Mouse (Mus musculus): ENCODE results near the gene Park7. TPM values are rescaled to one million over a fixed set of nuclear protein-coding genes. Genes with fewer than 3 reads are reported as not detected.

Park7 gene
- polyA plus RNA-seq, 1 experiment: 312 TPM

DNA sequence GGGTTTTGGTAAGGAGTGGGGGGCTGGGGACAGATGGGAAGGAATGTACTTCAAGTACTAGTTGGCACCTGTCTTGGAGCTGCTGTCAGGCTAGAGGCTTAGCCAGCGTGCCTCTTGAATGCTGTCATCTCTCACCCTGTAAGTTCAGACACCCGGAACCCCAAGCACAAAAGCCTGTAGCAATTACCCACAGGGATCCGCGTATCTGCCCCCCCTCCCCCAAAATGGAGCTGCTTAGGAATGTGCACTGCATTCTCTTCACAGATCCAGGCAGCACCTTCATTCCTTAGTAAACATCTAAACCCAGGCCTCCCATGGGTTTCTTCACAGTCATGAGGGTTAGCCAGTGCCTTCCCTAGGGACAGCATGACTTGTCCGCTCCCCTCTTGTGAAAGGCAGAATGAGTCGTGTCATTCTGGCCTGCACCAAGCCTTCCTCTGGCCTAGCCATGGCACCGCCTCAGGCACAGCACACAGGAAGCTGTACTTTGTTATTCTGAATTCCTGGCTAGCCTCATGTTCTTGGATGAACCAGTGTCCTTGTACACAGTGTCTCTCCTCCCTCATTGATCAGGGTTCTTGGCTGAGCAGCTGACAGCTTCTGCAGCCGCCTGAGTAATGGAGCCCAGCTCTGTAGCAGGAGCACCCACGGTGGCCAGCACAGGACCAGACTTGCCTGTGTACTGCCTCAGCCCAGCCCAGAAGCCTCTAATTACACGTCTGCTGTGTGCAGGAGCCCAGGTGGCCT is 42.7 kb downstream of the Park7 start:
- H3K36me3 ChIP-seq (ENCODE audit: control insufficient read depth, insufficient read depth): peaks cover 23% of the 10 kb centered on the region
- peak overlapping the region; percentile 30 for H3K4me2 ChIP-seq (ENCODE audit: low read depth)
- no peaks in the 10 kb centered on the region for H3K27me3 ChIP-seq (ENCODE audit: control insufficient read depth, insufficient read depth, insufficient read length)
- TF ChIP-seq POLR2AphosphoS2 (IDR thresholded peaks at IDR 0.05; ENCODE audit: insufficient read length, low read depth): peak; percentile 47
- TF ChIP-seq MYOG (IDR thresholded peaks at IDR 0.05; ENCODE audit: control insufficient read depth in 1 of 3, insufficient read depth in 1 of 3, insufficient read length in 2 of 3, low read depth in 2 of 3): peak in 1 of 3 experiments; percentile 48
- TF ChIP-seq MYOD1 (IDR thresholded peaks at IDR 0.05; ENCODE audit: control insufficient read depth in 1 of 3, insufficient read length in 2 of 3, low read depth in 2 of 3): peak in 2 of 3 experiments; percentile 53 to 58
- TF ChIP-seq USF1 (IDR thresholded peaks at IDR 0.05; ENCODE audit: low read depth): no peak
- peak; percentile 4 for TF ChIP-seq POLR2A (IDR thresholded peaks at IDR 0.05; ENCODE audit: insufficient read length, low read depth)
- peaks cover 8% of the 10 kb centered on the region for H3K79me2 ChIP-seq (ENCODE audit: control insufficient read depth, insufficient read depth)
- H3K4me3 ChIP-seq: no peak overlapping the region
- H3ac ChIP-seq (ENCODE audit: control insufficient read depth, insufficient read length): no peak overlapping the region

DNA sequence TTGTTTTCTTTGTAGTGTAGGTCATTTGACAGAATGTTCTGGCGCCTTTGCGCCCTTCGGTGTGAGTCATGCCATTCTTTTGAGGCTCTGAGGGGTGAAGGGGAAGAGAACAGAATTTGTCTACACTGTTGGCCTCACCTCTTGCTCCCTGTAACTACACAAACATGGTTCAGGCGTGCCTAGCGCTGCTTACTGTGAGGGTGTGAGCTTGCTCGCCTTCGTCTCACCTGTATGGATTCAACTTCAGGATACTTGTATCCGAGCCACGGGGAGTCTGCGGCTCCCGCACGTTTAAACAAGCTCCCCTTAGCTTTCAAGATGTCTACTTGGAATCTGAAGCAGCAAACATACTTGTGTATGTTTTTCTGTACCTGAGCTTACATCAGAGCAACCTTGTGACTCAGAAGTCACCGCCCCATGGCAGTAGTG is 43.3 kb downstream of the Park7 start:
- H3K36me3 ChIP-seq (ENCODE audit: control insufficient read depth, insufficient read depth): peaks cover 29% of the 10 kb centered on the region
- TF ChIP-seq SRF (IDR thresholded peaks at IDR 0.05; ENCODE audit: control insufficient read depth, insufficient read length, low read depth) (no peak), POLR2AphosphoS2 (IDR thresholded peaks at IDR 0.05; ENCODE audit: insufficient read length, low read depth) (no peak), MYOG (IDR thresholded peaks at IDR 0.05; ENCODE audit: control insufficient read depth in 1 of 3, insufficient read depth in 1 of 3, insufficient read length in 2 of 3, low read depth in 2 of 3) (no peak), REST (IDR thresholded peaks at IDR 0.05; ENCODE audit: insufficient read depth, insufficient read length) (no peak), MAX (IDR thresholded peaks at IDR 0.05; ENCODE audit: low read depth) (no peak), E2F4 (IDR thresholded peaks at IDR 0.05; ENCODE audit: insufficient read depth) (no peak), CEBPB (IDR thresholded peaks at IDR 0.05; ENCODE audit: insufficient read depth, poor library complexity, severe bottlenecking) (no peak), TCF12 (IDR thresholded peaks at IDR 0.05; ENCODE audit: insufficient read depth, poor library complexity, severe bottlenecking) (no peak), MYOD1 (IDR thresholded peaks at IDR 0.05; ENCODE audit: control insufficient read depth in 1 of 3, insufficient read length in 2 of 3, low read depth in 2 of 3) (no peak), TCF3 (IDR thresholded peaks at IDR 0.05; ENCODE audit: insufficient read length, low read depth) (no peak), USF1 (IDR thresholded peaks at IDR 0.05; ENCODE audit: low read depth) (no peak), POLR2A (IDR thresholded peaks at IDR 0.05; ENCODE audit: insufficient read length, low read depth) (no peak)
- H3K27me3 ChIP-seq (ENCODE audit: control insufficient read depth, insufficient read depth, insufficient read length): no peaks in the 10 kb centered on the region
- peak overlapping the region; percentile 30 for H3K4me2 ChIP-seq (ENCODE audit: low read depth)
- peaks cover 8% of the 10 kb centered on the region for H3K79me2 ChIP-seq (ENCODE audit: control insufficient read depth, insufficient read depth)
- no peak overlapping the region for H3K4me3 ChIP-seq
- no peak overlapping the region for H3ac ChIP-seq (ENCODE audit: control insufficient read depth, insufficient read length)

DNA sequence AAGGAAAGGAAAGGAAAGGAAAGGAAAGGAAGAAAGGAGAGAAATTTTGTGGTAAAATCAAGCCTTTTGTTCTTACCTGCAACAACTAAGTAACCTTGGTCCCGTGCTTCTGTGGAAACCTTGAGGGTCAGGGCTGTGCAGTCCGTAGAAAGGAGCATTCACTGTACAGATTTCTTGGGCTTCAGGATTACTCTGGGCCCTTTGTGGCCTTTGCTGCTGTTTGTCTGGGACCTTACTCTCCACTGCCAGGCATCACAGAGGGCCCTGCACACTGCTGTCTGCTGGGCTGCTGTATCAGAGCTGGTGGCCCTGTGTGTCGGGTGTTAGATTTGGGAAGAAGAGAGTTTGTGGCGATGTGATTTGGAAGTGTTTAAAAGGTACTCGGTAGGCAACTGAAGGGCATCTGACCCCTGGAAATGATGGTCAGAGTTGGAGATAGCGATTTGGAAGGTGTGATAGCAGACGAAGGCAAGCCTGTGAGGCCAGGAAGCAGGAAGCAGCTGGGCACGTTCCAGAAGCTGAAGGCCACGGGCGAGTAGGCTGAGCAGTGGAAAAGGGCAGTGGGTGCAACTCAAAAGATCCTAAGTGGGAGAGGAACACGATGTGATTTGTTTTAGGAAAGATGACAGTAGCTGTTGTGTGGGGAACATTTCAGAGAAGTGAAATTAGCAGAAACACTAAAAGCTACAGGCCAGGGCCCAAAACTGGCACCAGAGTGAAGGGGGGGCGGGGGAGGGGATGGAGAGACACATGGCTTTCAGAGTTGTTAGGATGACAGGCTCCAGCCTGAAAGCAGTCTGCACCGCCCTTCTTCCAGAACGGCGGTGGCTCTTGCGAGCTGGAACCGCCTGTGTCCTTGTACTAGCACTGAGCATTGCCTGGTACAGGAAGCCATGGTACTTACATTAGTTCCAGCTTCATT is 44.7 kb downstream of the Park7 start:
- Histone ChIP-seq H3K36me3 (ENCODE audit: control insufficient read depth, insufficient read depth) (peaks cover 40% of the 10 kb centered on the region), H3ac (ENCODE audit: control insufficient read depth, insufficient read length) (no peak overlapping the region), H3K4me3 (no peak overlapping the region), H3K4me2 (ENCODE audit: low read depth) (no peak overlapping the region), H3K27me3 (ENCODE audit: control insufficient read depth, insufficient read depth, insufficient read length) (no peaks in the 10 kb centered on the region), H3K79me2 (ENCODE audit: control insufficient read depth, insufficient read depth) (peaks cover 12% of the 10 kb centered on the region)
- TF ChIP-seq MYOG (IDR thresholded peaks at IDR 0.05; ENCODE audit: control insufficient read depth in 1 of 3, insufficient read depth in 1 of 3, insufficient read length in 2 of 3, low read depth in 2 of 3): no peak
- TF ChIP-seq POLR2AphosphoS2 (IDR thresholded peaks at IDR 0.05; ENCODE audit: insufficient read length, low read depth): peak; percentile 46

DNA sequence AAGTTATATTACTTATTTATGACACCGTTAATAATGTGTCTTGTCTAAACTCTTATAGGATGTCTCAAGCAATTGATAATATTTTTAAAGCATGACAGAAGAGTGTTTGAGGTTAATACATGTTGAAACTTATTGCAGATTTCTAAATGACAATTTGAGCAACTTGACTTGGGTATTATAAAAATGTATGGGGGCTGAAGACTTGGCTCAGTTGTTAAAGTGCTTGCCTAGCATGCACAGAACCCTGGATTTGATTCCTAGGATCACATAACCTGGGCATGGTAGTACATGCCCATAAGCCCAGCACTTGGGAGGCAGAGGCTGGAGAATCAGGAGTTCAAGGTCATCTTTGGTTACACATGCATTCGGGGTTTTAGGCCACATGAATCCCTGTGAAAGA is 45.4 kb downstream of the Park7 start:
- Histone ChIP-seq H3K27me3 (ENCODE audit: control insufficient read depth, insufficient read depth, insufficient read length) (no peaks in the 10 kb centered on the region), H3K79me2 (ENCODE audit: control insufficient read depth, insufficient read depth) (peaks cover 19% of the 10 kb centered on the region), H3ac (ENCODE audit: control insufficient read depth, insufficient read length) (no peak overlapping the region), H3K4me3 (no peak overlapping the region), H3K4me2 (ENCODE audit: low read depth) (no peak overlapping the region), H3K36me3 (ENCODE audit: control insufficient read depth, insufficient read depth) (peaks cover 40% of the 10 kb centered on the region)
- TF ChIP-seq MAX (IDR thresholded peaks at IDR 0.05; ENCODE audit: low read depth): no peak
- TF ChIP-seq MYOG (IDR thresholded peaks at IDR 0.05; ENCODE audit: control insufficient read depth in 1 of 3, insufficient read depth in 1 of 3, insufficient read length in 2 of 3, low read depth in 2 of 3): no peak
- no peak for TF ChIP-seq POLR2AphosphoS2 (IDR thresholded peaks at IDR 0.05; ENCODE audit: insufficient read length, low read depth)
- no peak for TF ChIP-seq REST (IDR thresholded peaks at IDR 0.05; ENCODE audit: insufficient read depth, insufficient read length)
- no peak for TF ChIP-seq TCF12 (IDR thresholded peaks at IDR 0.05; ENCODE audit: insufficient read depth, poor library complexity, severe bottlenecking)

DNA sequence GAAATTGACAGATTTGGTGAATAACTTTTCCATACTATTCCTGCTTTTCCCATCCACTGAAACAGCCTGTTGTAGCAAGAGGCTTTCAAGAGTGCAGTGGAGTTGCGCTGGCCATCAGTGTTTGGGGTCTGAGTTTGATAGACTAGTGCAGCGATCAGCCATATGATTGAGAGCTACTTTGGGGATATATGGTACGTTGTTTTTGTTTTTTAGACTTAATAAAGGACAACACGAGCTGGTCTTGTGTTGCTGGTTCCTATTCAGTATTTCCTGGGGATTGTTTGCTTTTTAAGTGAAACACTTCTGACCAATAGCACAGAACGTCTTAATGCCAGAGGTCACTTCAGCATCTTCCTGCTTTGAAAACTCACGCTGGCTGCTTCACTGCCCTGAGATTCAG is 46.1 kb downstream of the Park7 start:
- Histone ChIP-seq H3K36me3 (ENCODE audit: control insufficient read depth, insufficient read depth) (peaks cover 40% of the 10 kb centered on the region), H3ac (ENCODE audit: control insufficient read depth, insufficient read length) (no peak overlapping the region), H3K79me2 (ENCODE audit: control insufficient read depth, insufficient read depth) (peaks cover 26% of the 10 kb centered on the region), H3K27me3 (ENCODE audit: control insufficient read depth, insufficient read depth, insufficient read length) (no peaks in the 10 kb centered on the region), H3K4me3 (no peak overlapping the region), H3K4me2 (ENCODE audit: low read depth) (no peak overlapping the region)
- TF ChIP-seq REST (IDR thresholded peaks at IDR 0.05; ENCODE audit: insufficient read depth, insufficient read length) (no peak), MAX (IDR thresholded peaks at IDR 0.05; ENCODE audit: low read depth) (no peak), MYOD1 (IDR thresholded peaks at IDR 0.05; ENCODE audit: control insufficient read depth in 1 of 3, insufficient read length in 2 of 3, low read depth in 2 of 3) (no peak), USF1 (IDR thresholded peaks at IDR 0.05; ENCODE audit: low read depth) (no peak), MYOG (IDR thresholded peaks at IDR 0.05; ENCODE audit: control insufficient read depth in 1 of 3, insufficient read depth in 1 of 3, insufficient read length in 2 of 3, low read depth in 2 of 3) (no peak), CEBPB (IDR thresholded peaks at IDR 0.05; ENCODE audit: insufficient read depth, poor library complexity, severe bottlenecking) (no peak), TCF12 (IDR thresholded peaks at IDR 0.05; ENCODE audit: insufficient read depth, poor library complexity, severe bottlenecking) (no peak), POLR2A (IDR thresholded peaks at IDR 0.05; ENCODE audit: insufficient read length, low read depth) (no peak), POLR2AphosphoS2 (IDR thresholded peaks at IDR 0.05; ENCODE audit: insufficient read length, low read depth) (no peak), SRF (IDR thresholded peaks at IDR 0.05; ENCODE audit: control insufficient read depth, insufficient read length, low read depth) (no peak), E2F4 (IDR thresholded peaks at IDR 0.05; ENCODE audit: insufficient read depth) (no peak), TCF3 (IDR thresholded peaks at IDR 0.05; ENCODE audit: insufficient read length, low read depth) (no peak)
